Mouse (Mus musculus) hindlimb bud, embryonic 11.5 days (tissue): ENCODE data around the gene Pou3f4.
"Not testable (repeated sequence)": the region's sequence is repeated elsewhere in the genome, so short reads cannot be mapped to it uniquely, and the experiment has no call there.

Experiments used
- DNase-seq: peaks from one replicate; pipeline ENCODE4 v3.0.0-alpha.2; 2012; ENCODE audit warnings: low read depth, low spot score; ENCODE audit errors: extremely low spot score

The Pou3f4 gene

DNA sequence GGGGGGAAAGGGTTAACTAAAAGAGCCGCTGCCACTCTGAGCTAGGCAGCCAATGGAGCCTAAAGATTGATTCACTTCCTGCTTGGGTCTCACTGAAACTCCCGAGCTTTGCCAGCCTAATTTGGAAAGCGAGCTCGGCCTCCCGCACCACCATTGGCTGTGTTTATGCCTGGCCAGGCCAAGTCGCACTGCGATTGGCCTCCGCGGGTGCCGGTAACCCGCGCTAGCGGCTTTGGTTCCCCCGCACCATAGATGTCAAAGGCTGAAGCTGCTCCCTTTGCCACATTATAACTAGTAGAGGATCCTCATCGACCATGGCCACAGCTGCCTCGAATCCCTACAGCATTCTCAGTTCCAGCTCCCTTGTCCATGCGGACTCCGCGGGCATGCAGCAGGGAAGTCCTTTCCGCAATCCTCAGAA is at the start of gene Pou3f4:
Pou3f4 (plus strand) TSS at position 130 of the 421 bp plus-strand sequence.
- DNase-seq = peak; percentile 24

DNA sequence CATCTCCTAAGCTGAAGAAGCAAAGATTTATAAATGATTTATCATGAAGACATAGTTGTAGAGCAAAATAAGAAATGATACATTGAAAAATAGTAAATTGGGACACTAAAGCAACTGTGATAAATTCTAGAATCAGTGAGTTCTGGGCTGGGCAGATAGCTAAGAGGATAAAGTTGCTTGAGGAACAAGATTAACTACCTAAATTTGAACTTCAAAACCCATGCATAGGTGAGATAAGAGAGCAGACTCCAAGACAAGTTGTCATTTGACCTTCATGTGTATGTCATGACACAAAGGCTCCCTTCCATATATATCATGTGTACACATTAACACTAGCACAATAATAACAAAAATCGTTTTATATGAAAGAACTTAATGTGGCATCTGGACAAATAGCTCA is 48.1 kb upstream of the Pou3f4 start:
- no peak for DNase-seq

DNA sequence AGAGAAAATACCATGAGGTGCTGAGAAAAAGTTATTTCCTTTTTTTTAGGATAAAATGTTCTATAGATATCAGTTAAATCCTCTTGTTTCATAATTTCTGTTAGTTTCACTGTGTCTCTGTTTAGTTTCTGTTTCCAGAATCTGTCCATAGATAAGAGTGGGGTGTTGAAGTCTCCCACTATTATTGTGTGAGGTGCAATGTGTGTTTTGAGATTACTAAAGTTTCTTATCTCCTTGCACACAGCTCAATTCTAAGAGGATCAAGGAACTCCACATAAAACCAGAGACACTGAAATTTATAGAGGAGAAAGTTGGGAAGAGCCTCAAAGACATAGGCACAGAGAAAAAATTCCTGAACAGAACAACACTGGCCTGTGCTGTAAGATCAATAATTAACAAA is 39.3 kb upstream of the Pou3f4 start:
- not testable (repeated sequence) for DNase-seq

GRCm38 (mm10) chrX:110802502-110802901 is 11.6 kb upstream of the Pou3f4 start:
- DNase-seq = no peak

- DNase-seq = no peak
These were observed 4.0 kb upstream of the Pou3f4 start for GRCm38 (mm10) chrX:110810001-110810578.

GRCm38 (mm10) chrX:110810753-110811506 is 3.1 kb upstream of the Pou3f4 start:
- no peak for DNase-seq

- DNase-seq = no peak
These were observed 2.0 kb upstream of the Pou3f4 start for GRCm38 (mm10) chrX:110812071-110812470.

GRCm38 (mm10) chrX:110813401-110813800 is 679 bp upstream of the Pou3f4 start:
- no peak for DNase-seq

GRCm38 (mm10) chrX:110814592-110815548 is 790 bp downstream of the Pou3f4 start:
- no peak for DNase-seq

- no peak for DNase-seq
These were observed 1.5 kb downstream of the Pou3f4 start for GRCm38 (mm10) chrX:110815549-110815930.

- DNase-seq = no peak
These were observed 2.5 kb downstream of the Pou3f4 start for GRCm38 (mm10) chrX:110816609-110817008.

- no peak for DNase-seq
These were observed 3.1 kb downstream of the Pou3f4 start for GRCm38 (mm10) chrX:110817211-110817610.

GRCm38 (mm10) chrX:110837450-110837849 is 23.4 kb downstream of the Pou3f4 start:
- no peak for DNase-seq

DNA sequence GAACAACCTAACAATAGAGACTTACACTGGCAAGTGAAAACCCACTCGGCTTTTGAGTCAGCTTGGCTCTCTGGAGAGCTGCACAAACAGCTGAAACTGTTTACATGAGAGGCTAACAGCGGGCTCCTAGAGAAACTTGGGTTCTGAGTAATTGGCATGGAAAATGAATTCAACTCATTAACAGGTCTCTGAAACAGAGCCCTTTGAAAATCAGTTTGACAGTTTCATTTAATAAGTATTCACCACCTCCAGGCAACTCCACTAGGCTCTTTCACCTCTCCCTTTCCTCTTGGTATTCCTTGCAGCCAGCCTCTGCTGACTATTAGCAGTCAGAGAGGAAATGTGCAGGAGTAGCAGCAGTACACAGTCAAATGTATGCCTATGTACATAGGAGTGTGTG is 37.2 kb downstream of the Pou3f4 start:
- DNase-seq = no peak
